Mouse (Mus musculus) cerebellum, adult 9-11 months (tissue): ENCODE measurements around the gene Cacul1.
A peak's percentile ranks its signal among the peaks of the same experiment; 100 is the strongest.

Experiments
- DNase-seq: peaks from one replicate; pipeline ENCODE4 v3.0.0; 2022

Cacul1 gene

GRCm38 (mm10) chr19:60529302-60529701 is 51.5 kb downstream of the Cacul1 start:
- no peak for DNase-seq

- DNase-seq = no peak
Observed at GRCm38 (mm10) chr19:60528602-60529001, 52.2 kb downstream of the Cacul1 start.

GRCm38 (mm10) chr19:60526876-60527275 is 53.9 kb downstream of the Cacul1 start:
- no peak for DNase-seq

GRCm38 (mm10) chr19:60525086-60525485 is 55.7 kb downstream of the Cacul1 start:
- no peak for DNase-seq

- DNase-seq = no peak
Observed at GRCm38 (mm10) chr19:60524678-60525077, 56.1 kb downstream of the Cacul1 start.

- no peak for DNase-seq
Observed at GRCm38 (mm10) chr19:60520131-60520530, 60.7 kb downstream of the Cacul1 start.

GRCm38 (mm10) chr19:60515064-60515463 is 65.8 kb downstream of the Cacul1 start:
- DNase-seq = no peak

- no peak for DNase-seq
Observed at GRCm38 (mm10) chr19:60513431-60513830, 67.4 kb downstream of the Cacul1 start.

GRCm38 (mm10) chr19:60500209-60500608 is 80.6 kb downstream of the Cacul1 start:
- no peak for DNase-seq

GRCm38 (mm10) chr19:60497171-60497570 is 83.7 kb downstream of the Cacul1 start:
- DNase-seq = no peak

- no peak for DNase-seq
Observed at GRCm38 (mm10) chr19:60495772-60496171, 85.1 kb downstream of the Cacul1 start.

GRCm38 (mm10) chr19:60489566-60489965 is 91.3 kb downstream of the Cacul1 start:
- peak; percentile 17 for DNase-seq

GRCm38 (mm10) chr19:60485261-60485660 is 95.6 kb downstream of the Cacul1 start:
- DNase-seq = no peak

GRCm38 (mm10) chr19:60478859-60479258 is 102.0 kb downstream of the Cacul1 start:
- DNase-seq = no peak

- no peak for DNase-seq
Observed at GRCm38 (mm10) chr19:60477788-60478187, 103.0 kb downstream of the Cacul1 start.
